Mouse (Mus musculus) hindbrain, embryonic 10.5 days (tissue): ENCODE measurements around the gene Nav1. TPM values are rescaled to one million over a fixed set of nuclear protein-coding genes. Genes with fewer than 3 reads are reported as not detected.
A peak's percentile ranks its signal among the peaks of the same experiment; 100 is the strongest.

ENCODE experiments used
- DNase-seq: peaks from one replicate; pipeline ENCODE4 v3.0.0-alpha.2; 2017; ENCODE audit warnings: low spot score
- H3K27ac ChIP-seq: fragments of 300-500 bp; sonication (generic); 2 replicates; pipeline ENCODE4 v1.5.1; 2016; ENCODE audit warnings: mild to moderate bottlenecking, moderate library complexity
- H3K27me3 ChIP-seq: fragments of 300-500 bp; sonication (generic); 2 replicates; pipeline ENCODE4 v1.6.1; 2016; ENCODE audit warnings: mild to moderate bottlenecking; ENCODE audit not compliant: poor library complexity, insufficient read depth, severe bottlenecking
- H3K36me3 ChIP-seq: fragments of 300-500 bp; sonication (generic); 2 replicates; pipeline ENCODE4 v1.6.1; 2016; ENCODE audit warnings: mild to moderate bottlenecking, moderate library complexity
- H3K4me1 ChIP-seq: fragments of 300-500 bp; sonication (generic); replicated peaks from 2 replicates; pipeline ENCODE4 v1.6.1; 2016; ENCODE audit warnings: mild to moderate bottlenecking
- H3K4me3 ChIP-seq: fragments of 300-500 bp; sonication (generic); 2 replicates; pipeline ENCODE4 v1.5.1; 2016; ENCODE audit warnings: mild to moderate bottlenecking, moderate library complexity
- H3K9me3 ChIP-seq: fragments of 300-500 bp; sonication (generic); 2 replicates; pipeline ENCODE4 v1.6.1; 2016; ENCODE audit warnings: mild to moderate bottlenecking, moderate library complexity
- WGBS: fragments of 180-500 bp; shearing (Covaris S2); methylation state at CpG from one replicate; pipeline ENCODE4 v1.1.7; 2016; 5-methylcytosine and 5-hydroxymethylcytosine counted together
- polyA plus RNA-seq: library from polyadenylated mRNA; unstranded; fragments of >200 nt; fragmentation: Nextera tagmentation; extraction: Ambion mirVana; gene quantifications from 2 replicates; pipeline ENCODE4 v1.2.1, GENCODE M21; 2016

Nav1 gene
- polyA plus RNA-seq, 1 experiment from 2014 or later, result 19.3 TPM

DNA sequence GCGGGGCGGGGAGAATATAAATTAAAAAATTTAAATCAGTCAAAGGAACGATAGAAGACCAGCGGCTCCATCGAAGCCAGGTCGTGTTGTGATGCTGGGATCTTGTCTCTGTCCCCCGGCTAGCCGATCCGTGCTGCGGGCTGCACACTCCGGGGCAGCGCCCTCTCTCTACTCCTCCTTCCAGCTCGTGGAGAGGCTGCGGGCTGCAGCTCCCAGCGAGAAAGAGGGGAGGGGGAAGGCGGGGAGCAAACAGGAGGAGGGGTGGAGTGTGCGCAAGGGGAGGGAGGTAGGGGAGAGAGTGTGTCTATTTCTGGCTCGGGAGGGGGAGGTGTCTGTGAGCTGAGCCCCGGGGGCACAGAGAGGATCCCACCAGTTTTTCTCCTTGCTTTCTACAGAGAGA lies 21.5 kb downstream of the Nav1 start:
- peak; percentile 75 for DNase-seq
- H3K27me3 ChIP-seq, result peaks cover 26% of the 10 kb centered on the region; the same call in 1 of the 2 replicates
- peaks cover 69% of the 10 kb centered on the region for H3K4me1 ChIP-seq
- peak overlapping the region; percentile 77 for H3K4me3 ChIP-seq
- H3K9me3 ChIP-seq, result no peaks in the 10 kb centered on the region
- peak overlapping the region; percentile 88 for H3K27ac ChIP-seq
- no peaks in the 10 kb centered on the region for H3K36me3 ChIP-seq
- WGBS, result under 1% methylated on average over 19 of the region's 19 CpGs

DNA sequence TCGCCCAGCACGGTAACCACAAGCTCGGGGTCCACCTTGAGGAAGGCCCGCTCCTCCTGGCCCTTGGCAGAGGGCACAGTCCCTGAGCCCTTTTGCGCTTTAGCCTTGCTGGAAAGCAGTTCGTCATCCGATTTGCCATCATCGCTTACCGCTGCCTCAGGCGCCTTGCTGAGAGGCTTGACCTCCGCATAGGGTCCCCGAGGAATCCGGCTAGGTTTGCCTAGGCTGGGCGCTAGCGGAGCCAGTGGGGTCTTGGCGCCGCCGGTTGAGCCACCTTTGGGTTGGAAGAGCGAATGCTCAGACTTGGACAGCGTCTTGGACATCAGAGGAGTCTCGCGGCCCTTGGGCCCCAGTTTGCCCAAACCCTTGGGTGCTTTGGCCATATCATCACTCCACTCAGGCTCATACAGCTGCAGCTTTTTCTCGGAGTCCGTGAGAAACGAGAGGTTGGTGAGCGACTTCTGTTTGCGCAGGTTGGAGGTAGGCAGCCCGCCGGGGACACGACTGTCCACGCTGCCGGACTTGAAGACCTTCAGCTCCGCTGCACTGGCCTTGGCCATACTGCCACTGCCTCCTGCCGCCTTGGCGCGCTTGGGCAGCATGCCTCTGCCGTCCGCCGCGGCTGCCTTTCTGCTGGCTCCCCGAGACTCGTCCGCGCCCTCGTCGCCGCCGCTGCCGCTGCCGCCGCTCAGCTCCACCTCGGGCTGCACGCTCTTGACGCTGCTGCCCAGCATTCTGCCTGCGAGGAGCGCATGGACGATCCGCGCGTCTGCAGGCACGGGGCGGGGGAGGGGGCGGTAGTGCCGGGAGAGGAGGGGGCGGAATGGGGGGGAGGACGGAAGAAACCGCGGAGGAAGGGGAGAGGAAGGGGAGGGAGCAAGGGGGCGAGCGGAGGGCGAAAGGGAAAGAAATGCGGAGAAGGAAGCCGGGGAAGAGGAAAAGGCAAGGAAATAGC lies 22.2 kb downstream of the Nav1 start:
- Histone ChIP-seq H3K27me3 (peaks cover 26% of the 10 kb centered on the region; the same call in 1 of the 2 replicates), H3K36me3 (no peaks in the 10 kb centered on the region), H3K9me3 (no peaks in the 10 kb centered on the region), H3K4me1 (peaks cover 76% of the 10 kb centered on the region), H3K27ac (peak overlapping the region; percentile 88), H3K4me3 (peak overlapping the region; percentile 77)
- WGBS, result under 1% methylated on average over 73 of the region's 73 CpGs
- peak; percentile 78 for DNase-seq

DNA sequence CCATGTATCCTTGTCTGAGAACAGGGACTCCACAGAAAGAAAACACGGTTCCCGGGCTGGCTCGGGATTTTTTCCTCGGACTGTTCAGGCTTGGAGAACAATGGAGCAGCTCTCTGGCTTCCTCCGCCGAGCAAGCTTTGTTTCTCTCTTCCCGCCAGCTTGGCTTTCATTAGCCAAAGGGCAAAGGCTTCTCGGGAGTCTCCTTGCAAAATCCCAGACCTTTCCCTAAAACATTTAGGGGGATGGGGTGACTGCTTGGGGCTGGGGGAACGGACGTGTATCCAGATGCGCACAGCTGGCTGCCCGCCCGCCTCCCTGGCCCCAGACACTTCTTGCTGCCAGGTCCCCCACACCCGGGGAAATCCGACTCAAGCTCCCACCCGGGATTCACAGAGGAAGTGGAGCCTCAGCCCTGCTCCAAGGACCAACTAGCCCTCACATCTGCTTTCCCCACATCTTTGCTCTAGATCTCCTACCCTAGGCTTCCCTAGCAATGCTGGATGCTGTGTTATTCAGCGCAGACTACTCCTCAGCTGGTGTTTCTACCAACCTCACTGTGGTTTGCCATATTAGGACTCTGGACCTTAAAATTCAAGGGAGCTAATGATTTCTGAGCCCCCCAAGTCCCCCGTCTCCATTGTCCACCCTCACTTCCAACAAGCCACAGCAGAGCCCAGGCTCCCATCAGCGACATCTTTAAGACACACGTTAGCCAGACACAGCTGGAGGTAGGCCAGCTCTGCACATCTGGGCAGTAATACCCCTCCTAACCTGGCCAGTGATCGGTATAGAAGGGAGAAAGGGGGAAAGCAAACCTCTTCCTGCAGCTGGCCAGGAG lies 23.2 kb downstream of the Nav1 start:
- 3% methylated on average over 21 of the region's 21 CpGs for WGBS
- Histone ChIP-seq H3K36me3 (0 out of 2 replicates have a peak, but pooled peaks cover 3% of the 10 kb centered on the region), H3K27ac (peak overlapping the region; percentile 88), H3K9me3 (no peaks in the 10 kb centered on the region), H3K4me1 (peaks cover 85% of the 10 kb centered on the region), H3K4me3 (peak overlapping the region; percentile 77), H3K27me3 (peaks cover 26% of the 10 kb centered on the region; the same call in 1 of the 2 replicates)
- no peak for DNase-seq

DNA sequence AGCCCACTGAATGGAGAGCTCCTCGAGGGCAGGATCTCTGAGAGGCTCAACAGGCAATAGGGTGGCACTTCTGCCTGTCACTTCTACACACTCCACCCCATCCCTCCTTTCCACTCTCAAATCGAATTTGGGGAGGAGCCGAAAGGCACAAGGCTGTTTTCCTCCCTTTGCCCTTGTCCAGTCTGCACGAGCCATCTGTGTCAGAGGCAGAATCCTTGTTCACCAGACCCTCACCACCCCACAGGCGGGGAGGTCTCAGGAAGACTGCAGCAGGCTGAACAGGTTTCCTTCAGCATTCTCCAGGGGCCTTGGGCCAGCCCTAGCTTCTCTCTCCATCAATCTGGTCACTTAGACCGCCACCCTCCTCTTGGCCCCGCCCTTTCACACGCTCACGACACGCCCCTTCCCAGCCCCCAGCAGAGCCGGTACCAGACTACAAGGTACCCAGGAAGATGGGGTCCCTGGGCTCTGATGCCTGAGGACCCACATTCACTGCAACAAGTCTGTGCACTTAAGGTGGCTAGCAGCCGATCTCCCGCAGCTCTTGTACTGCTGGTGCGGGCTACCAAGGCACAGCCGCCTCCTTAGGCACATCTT lies 23.9 kb downstream of the Nav1 start:
- peak; percentile 83 for DNase-seq
- H3K27me3 ChIP-seq, result peaks cover 26% of the 10 kb centered on the region; the same call in 1 of the 2 replicates
- peak overlapping the region; percentile 77 for H3K4me3 ChIP-seq
- H3K27ac ChIP-seq, result peak overlapping the region; percentile 88
- H3K4me1 ChIP-seq, result peaks cover 89% of the 10 kb centered on the region
- 4% methylated on average over 15 of the region's 15 CpGs for WGBS
- peaks cover 9% of the 10 kb centered on the region; the same call in 1 of the 2 replicates for H3K36me3 ChIP-seq
- H3K9me3 ChIP-seq, result no peaks in the 10 kb centered on the region

DNA sequence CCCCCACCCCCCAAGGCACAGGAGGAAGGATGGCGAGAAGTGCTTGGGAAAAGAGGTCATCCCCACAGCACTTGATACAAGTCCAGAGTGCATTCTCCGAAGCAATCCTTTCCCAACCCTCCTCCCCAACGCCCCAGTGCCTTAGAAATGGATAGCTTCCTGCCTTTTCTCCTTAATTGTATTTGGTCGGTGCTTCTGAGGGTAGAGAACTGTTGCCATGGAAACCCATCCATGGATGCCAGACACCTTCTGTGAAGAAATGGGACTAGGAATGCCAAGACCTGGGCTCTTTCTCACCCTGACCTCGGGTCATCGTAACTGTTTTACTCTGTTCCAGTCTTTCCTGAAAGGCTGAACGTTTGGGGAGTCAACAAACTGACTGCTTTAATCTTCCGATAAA lies 26.1 kb downstream of the Nav1 start:
- peaks cover 91% of the 10 kb centered on the region for H3K4me1 ChIP-seq
- peaks cover 9% of the 10 kb centered on the region; the same call in 1 of the 2 replicates for H3K36me3 ChIP-seq
- WGBS, result 20% methylated on average over 8 of the region's 8 CpGs
- H3K27me3 ChIP-seq, result peaks cover 26% of the 10 kb centered on the region; the same call in 1 of the 2 replicates
- peak overlapping the region; percentile 54; the same call in 1 of the 2 replicates for H3K27ac ChIP-seq
- H3K4me3 ChIP-seq, result 0 out of 2 replicates have a peak overlapping the region, but pooled peaks have one; percentile 3
- no peaks in the 10 kb centered on the region for H3K9me3 ChIP-seq
- no peak for DNase-seq

DNA sequence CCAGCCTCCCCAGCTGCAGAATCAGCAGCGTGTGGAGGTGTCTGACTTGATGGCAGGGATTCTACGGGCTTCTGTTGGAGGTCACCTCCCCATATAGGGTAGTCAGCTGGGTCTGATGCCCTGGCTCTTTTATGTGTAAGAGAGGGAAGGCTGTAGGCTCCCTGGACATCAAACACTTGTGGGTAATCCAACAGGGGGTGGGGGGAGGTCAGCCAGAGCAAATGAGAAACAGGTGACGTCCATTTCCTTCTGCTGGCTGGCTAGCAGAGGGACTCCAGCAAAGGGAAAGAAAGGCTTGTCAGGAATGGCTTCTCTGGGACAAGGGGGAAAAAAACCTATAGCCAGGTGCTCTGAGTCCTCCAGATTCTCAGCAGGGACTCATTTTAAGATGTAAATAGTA lies 28.0 kb downstream of the Nav1 start:
- Histone ChIP-seq H3K4me3 (no peak overlapping the region), H3K4me1 (peaks cover 87% of the 10 kb centered on the region), H3K27ac (0 out of 2 replicates have a peak overlapping the region, but pooled peaks have one; percentile 23), H3K27me3 (peaks cover 20% of the 10 kb centered on the region; the same call in 1 of the 2 replicates), H3K36me3 (peaks cover 9% of the 10 kb centered on the region; the same call in 1 of the 2 replicates), H3K9me3 (no peaks in the 10 kb centered on the region)
- DNase-seq, result peak; percentile 58
- WGBS, result 43% methylated on average over 3 of the region's 3 CpGs

DNA sequence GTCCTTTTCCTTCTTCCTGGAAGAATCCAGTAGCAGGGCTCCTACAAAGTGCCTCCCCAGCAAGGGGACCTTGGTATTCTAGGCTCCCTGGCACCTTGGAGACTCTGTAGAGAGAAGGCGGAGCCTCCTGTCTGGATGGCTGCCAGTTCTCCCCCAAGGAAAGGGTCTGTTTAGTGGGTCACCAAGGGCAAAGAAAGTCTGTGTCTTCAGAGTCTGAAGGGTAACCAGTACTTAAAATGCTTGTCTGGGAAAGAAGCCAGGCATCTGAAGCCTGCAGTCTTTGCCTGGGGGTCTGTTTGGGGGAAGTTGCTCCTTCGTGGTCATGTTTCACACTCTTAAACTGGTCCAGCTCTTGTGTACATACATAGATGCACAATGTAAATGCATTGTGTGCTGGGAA lies 29.3 kb downstream of the Nav1 start:
- Histone ChIP-seq H3K27ac (0 out of 2 replicates have a peak overlapping the region, but pooled peaks have one; percentile 18), H3K36me3 (peaks cover 13% of the 10 kb centered on the region), H3K4me3 (no peak overlapping the region), H3K27me3 (peaks cover 14% of the 10 kb centered on the region; the same call in 1 of the 2 replicates), H3K9me3 (no peaks in the 10 kb centered on the region), H3K4me1 (peaks cover 87% of the 10 kb centered on the region)
- WGBS, result 81% methylated on average over 2 of the region's 2 CpGs
- no peak for DNase-seq

DNA sequence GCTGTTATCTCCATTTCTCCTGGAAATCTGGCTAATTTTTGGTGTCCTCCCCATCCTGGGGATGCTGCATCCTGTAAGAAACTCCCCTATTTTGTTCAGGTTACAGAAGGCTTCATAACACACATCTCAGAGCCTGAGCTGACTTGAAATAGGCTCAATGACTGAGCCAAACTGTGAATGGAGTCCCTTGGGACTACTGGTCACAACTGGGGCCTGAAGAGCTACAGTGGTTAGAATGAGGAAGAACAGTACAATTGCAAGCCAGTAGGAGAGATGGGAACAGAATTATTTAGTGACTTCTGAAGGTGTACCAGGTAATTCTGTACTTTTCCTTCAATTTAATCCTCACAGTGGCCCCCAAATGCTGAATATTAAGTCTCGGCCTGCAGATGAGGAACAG lies 31.7 kb downstream of the Nav1 start:
- peaks cover 17% of the 10 kb centered on the region for H3K36me3 ChIP-seq
- H3K4me1 ChIP-seq, result peaks cover 77% of the 10 kb centered on the region
- no peak overlapping the region for H3K4me3 ChIP-seq
- DNase-seq, result no peak
- H3K27me3 ChIP-seq, result no peaks in the 10 kb centered on the region
- WGBS, result 85% methylated on average over 1 of the region's 1 CpGs
- no peaks in the 10 kb centered on the region for H3K9me3 ChIP-seq
- no peak overlapping the region for H3K27ac ChIP-seq

DNA sequence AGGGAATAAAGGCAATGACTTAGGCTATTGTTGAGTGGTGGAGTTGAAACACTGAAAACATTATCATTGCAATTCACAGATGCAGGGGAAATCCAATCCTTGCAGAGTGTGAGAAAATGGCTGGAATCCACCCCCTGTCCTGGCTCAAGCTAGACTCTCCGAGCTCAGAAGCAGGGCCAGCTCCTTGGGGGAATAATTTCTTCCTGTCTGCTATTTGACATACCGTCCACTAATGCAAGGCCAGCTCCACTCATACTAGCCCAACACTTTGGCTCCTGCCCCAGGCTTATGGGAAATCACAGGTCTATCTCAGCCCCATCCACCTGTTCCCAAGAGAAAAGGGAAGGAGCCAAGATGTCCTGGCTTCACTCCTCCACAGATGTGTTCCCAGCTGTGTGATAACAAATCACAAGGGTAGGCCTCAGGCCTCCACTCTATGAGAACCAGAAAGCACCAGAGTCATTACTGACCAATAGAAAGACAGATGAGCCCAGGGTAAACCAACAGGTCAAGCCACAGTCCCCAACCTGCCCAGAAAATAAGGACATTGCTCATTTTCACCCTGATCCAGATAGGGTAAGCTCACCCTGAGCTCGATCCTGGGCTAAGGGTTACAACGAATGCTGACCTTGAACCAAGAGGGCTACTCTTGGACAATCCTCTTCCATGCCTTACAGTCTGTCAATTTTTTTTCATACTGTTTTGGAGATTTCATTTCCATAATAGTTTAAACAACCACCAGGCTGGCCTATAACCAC lies 32.5 kb downstream of the Nav1 start:
- WGBS, result 79% methylated on average over 4 of the region's 4 CpGs

DNA sequence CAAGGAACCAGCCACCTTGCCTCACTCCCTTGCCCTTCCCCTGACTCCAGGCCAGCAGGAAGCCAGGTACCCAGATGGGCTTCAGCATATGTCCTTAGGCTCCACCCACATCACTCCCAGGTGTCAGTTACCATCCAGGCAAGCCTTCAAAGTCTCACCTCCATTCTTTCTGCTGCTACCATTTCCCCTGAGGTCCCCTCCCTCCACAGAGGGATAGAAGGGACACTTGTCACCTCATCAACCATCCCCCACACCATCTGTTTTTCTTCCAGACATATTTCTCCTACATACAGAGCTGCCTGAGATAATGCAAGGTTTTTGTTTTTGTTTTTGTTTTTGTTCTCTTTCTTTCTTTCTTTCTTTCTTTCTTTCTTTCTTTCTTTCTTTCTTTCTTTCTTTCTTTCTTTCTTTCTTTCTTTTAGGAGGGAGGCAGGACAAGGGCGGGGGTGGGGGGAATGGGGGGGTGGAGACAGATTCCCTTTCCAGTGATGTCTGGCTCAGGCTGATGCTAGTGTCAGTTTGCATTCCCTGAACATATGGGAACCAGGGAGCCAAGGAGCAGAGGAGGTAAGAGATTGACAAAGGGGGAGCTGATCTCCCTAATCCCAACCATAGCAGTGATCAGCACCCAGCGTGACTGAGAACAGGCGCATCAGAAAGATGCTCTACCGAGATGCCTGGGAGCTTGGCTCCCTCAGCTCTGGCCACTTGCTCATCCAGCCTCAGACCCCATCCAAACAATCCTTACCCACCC lies 34.8 kb downstream of the Nav1 start:
- Histone ChIP-seq H3K9me3 (no peaks in the 10 kb centered on the region), H3K27ac (peak overlapping the region; percentile 78), H3K4me1 (peaks cover 59% of the 10 kb centered on the region), H3K27me3 (no peaks in the 10 kb centered on the region), H3K4me3 (no peak overlapping the region), H3K36me3 (peaks cover 8% of the 10 kb centered on the region)
- DNase-seq, result no peak
- WGBS, result 47% methylated on average over 4 of the region's 4 CpGs

More for the DNA sequence above, 32.5 kb downstream of the Nav1 start:
- Histone ChIP-seq H3K9me3 (no peaks in the 10 kb centered on the region), H3K36me3 (peaks cover 17% of the 10 kb centered on the region), H3K27me3 (no peaks in the 10 kb centered on the region), H3K4me3 (no peak overlapping the region), H3K27ac (no peak overlapping the region), H3K4me1 (peaks cover 73% of the 10 kb centered on the region)
- no peak for DNase-seq

DNA sequence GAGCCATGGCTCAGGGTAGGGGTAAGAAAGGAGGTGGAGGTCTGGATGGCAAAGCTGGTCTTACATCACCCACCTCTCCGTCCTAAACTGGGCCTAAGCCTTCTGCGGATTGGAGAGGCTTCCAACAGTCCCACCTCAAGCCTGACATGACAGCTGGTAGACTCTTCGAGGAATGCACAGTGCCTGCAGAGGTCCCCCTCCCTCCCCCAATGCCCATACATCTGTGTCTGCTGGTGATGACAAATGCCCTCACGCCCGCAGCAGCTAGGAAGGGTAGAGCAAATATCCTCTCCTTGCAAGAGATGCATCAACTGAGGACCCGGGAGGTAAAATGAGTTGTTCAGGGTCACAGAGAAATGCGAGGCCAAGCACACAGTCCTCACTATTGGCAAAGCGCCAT lies 39.0 kb downstream of the Nav1 start:
- 76% methylated on average over 8 of the region's 8 CpGs for WGBS
- H3K27me3 ChIP-seq, result no peaks in the 10 kb centered on the region

More for the DNA sequence above, 39.0 kb downstream of the Nav1 start:
- peaks cover 4% of the 10 kb centered on the region for H3K36me3 ChIP-seq
- H3K4me1 ChIP-seq, result peaks cover 58% of the 10 kb centered on the region
- no peaks in the 10 kb centered on the region for H3K9me3 ChIP-seq
- no peak overlapping the region for H3K27ac ChIP-seq
- DNase-seq, result no peak
- H3K4me3 ChIP-seq, result no peak overlapping the region
